Mouse (Mus musculus): ENCODE measurements around the gene Uncx. TPM values are rescaled to one million over a fixed set of nuclear protein-coding genes. Genes with fewer than 3 reads are reported as not detected.

Uncx gene
- polyA plus RNA-seq, 1 experiment from 2014 or later = 0.09 TPM

Other genes with a start within 250 kb of the Uncx start
- gene Adap1, start 217.9 kb upstream of the Uncx start, polyA plus RNA-seq (2014; fragmentation: Nextera tagmentation; extraction: Ambion mirVana) = 1.4 and 2.5 TPM in 2 replicates
- 85.3 and 95.2 TPM in 2 replicates for gene Cox19, start 192.1 kb upstream of the Uncx start, polyA plus RNA-seq (2014; fragmentation: Nextera tagmentation; extraction: Ambion mirVana)
- not detected in 2 replicates for gene Cyp2w1, start 190.9 kb upstream of the Uncx start, polyA plus RNA-seq (2014; fragmentation: Nextera tagmentation; extraction: Ambion mirVana)
- 7.2 and 7.5 TPM in 2 replicates for gene Gpr146, start 165.8 kb upstream of the Uncx start, polyA plus RNA-seq (2014; fragmentation: Nextera tagmentation; extraction: Ambion mirVana)
- gene C130050O18Rik, start 138.2 kb upstream of the Uncx start, polyA plus RNA-seq (2014; fragmentation: Nextera tagmentation; extraction: Ambion mirVana) = 0.17 and 0.21 TPM in 2 replicates
- gene Gper1, start 120.3 kb upstream of the Uncx start, polyA plus RNA-seq (2014; fragmentation: Nextera tagmentation; extraction: Ambion mirVana) = 0.57 and 0.72 TPM in 2 replicates
- gene 3110082I17Rik, start 83.0 kb upstream of the Uncx start, polyA plus RNA-seq (2014; fragmentation: Nextera tagmentation; extraction: Ambion mirVana) = 19.3 and 21.9 TPM in 2 replicates
- gene Zfand2a, start 58.9 kb upstream of the Uncx start, polyA plus RNA-seq (2014; fragmentation: Nextera tagmentation; extraction: Ambion mirVana) = 6.3 and 7.2 TPM in 2 replicates
- gene Micall2, start 192.8 kb downstream of the Uncx start, polyA plus RNA-seq (2014; fragmentation: Nextera tagmentation; extraction: Ambion mirVana) = 2.4 and 3.8 TPM in 2 replicates
- gene Ints1, start 232.2 kb downstream of the Uncx start, polyA plus RNA-seq (2014; fragmentation: Nextera tagmentation; extraction: Ambion mirVana) = 21.4 and 26.4 TPM in 2 replicates
- gene Mafk, start 248.0 kb downstream of the Uncx start, polyA plus RNA-seq (2014; fragmentation: Nextera tagmentation; extraction: Ambion mirVana) = 13.5 and 19.1 TPM in 2 replicates